Mouse (Mus musculus) layer of hippocampus, adult 9-11 months (tissue): ENCODE measurements around the gene Dazap1.
A peak's percentile ranks its signal among the peaks of the same experiment; 100 is the strongest.

Experiments used
- DNase-seq: peaks from one replicate; pipeline ENCODE4 v3.0.0; 2022

Dazap1 gene

DNA sequence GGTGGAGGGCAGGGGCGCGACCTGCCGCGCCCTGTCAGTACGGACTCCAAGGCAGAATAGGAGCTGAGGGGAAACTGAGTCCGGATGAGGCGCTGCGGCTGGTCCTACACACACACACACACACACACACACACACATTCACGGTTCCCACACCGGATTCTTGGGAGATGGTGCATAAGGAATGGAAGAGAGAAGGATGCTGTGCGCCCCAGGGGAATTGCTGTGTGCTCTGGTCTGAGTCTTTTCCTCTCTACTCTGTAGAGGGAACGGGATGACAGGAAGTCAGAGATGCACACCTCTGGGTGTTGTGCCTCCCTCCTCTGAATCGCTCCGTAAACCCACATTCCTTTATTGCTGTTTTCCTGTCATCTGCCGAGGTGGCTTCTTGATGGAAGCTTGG lies 38.0 kb downstream of the Dazap1 start:
- DNase-seq, result no peak

DNA sequence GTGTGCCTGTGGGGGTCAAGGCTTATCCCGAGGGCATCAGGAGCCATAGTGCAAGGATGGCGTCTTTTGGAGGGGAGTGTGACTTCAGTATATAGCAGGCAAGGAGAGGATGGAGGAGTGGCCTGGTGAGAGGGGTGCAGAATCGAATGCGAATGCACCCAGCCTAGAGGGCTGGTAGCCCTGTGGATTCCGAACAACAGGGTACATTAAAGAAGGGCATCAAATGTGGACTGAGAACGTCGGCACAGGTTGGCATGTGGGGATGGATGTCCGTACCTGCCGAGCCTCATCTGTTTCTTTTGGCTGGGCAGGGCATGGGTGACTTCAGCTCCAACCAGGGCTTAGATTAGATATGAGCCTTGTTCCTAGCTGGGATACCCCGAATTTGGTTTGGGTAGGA lies 38.5 kb downstream of the Dazap1 start:
- no peak for DNase-seq

DNA sequence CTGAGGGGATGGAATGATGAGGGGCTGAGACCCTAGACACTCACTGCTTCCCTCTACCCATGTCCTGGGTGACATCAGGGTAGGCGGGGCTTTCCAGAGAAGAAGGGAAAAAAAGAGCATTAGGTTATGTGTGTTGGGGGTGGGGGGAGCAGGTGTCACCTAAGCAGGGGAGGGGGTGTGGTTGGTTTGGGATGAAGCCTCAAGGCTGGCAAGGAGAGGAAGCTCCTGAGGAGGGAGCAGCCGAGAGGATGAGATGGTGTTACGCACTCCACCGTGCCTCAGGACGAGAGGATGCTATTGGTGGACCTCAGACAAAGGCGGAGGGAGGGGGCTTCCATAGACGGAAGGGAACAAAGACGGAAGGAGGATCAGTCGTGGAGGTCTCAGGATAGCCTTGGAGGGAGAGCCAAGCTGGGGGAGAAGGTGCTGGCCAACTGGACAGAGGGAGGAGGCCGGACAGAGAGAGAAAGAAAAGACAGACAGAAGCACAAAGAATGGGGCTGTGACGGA lies 39.4 kb downstream of the Dazap1 start:
- no peak for DNase-seq

DNA sequence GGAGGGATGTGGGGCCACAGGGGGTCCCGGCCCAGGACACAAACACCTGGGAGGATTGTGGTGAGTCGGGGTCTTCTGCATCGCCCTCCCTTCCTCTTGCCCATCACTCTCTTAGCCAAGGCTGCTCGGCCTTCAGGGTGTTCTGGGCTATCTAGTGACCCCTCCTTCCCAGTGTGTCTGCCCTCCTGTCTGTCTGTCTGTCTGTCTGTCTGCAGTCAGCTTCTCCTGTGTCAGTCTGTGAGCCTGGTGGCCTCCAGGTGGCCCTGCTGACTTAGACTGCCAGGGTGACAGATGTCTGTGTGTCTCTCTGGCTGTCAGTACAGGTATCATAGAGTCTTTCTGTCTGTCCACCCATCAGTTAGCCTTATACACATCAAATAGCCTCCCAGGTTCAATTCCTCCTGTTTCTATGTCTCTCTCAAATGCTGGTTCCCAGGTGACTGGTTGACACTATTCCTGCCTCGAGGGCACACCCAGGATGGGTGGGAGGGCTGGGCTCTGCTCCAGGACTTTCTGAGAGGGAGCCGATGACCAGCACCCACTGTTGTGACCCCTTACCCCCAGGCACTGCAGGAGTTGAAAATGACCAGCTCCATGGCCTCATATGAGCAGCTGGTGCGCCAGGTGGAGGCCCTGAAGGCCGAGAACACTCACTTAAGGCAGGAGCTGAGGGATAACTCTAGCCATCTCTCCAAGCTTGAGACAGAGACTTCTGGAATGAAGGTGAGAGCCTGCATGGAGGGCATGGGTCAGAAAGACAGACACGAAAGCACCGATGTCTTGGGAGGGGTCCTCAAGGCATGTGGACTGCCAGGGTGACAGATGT lies 40.2 kb downstream of the Dazap1 start:
- no peak for DNase-seq

DNA sequence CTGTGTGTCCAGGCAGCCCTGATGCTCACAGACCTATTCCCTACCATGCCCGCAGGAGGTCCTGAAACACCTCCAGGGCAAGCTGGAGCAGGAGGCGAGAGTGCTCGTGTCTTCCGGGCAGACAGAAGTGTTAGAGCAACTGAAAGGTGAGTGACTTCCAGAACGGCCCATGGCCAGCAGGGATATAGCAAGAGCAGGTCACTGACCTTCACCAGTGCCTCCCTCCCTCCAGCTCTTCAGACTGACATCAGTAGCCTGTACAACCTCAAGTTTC lies 40.7 kb downstream of the Dazap1 start:
- DNase-seq, result no peak

DNA sequence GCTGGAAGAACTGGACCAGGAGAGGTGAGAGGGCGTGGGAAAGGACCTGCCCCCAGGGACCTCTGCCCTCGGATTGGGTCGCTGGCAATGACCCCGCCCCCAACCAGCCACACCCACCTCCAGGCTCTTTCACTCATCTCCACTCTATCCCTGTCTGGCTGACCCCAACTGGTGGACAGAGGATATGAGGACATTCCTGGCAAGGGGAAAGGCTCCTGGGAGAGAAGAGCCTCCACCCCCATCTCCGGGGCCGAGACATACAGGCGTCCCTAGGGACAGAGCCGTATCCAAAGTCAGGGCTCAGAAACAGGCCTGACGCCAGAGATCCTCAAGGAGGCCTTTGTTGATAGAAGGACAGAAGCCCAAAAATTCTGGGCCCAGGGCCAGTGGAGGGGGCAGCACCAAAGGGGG lies 41.2 kb downstream of the Dazap1 start:
- DNase-seq, result peak; percentile 81

DNA sequence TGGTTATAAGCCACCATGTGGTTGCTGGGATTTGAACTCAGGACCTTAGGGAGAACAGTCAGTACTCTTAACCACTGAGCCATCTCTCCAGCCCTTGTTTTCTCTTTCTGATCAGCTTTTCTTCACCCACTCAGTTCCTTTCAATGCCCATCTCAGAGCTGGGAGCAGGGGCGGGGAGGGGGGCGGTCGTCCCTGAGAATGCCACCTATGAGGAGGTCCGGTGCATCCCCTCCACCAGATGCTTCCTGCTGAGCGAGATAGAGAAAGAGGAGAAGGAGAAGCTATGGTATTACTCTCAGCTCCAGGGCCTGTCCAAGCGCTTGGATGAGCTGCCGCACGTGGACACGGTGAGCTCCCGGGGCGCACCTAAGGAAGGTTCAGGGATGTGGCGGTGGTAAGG lies 43.2 kb downstream of the Dazap1 start:
- no peak for DNase-seq

DNA sequence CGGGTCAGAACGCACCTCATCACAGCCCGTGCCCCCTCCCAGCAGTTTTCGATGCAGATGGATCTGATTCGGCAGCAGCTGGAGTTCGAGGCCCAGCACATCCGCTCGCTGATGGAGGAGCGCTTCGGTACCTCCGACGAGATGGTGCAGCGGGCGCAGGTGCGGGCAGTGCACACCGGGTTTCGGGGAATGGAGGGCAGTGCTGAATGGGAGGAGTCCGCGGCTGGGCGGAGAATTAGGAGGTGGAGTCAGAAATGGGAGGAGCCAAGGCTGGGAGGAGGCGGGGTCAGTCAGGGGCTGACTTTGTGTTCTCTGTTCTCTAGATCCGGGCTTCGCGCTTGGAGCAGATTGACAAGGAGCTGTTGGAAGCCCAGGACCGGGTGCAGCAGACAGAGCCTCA lies 43.6 kb downstream of the Dazap1 start:
- DNase-seq, result no peak

DNA sequence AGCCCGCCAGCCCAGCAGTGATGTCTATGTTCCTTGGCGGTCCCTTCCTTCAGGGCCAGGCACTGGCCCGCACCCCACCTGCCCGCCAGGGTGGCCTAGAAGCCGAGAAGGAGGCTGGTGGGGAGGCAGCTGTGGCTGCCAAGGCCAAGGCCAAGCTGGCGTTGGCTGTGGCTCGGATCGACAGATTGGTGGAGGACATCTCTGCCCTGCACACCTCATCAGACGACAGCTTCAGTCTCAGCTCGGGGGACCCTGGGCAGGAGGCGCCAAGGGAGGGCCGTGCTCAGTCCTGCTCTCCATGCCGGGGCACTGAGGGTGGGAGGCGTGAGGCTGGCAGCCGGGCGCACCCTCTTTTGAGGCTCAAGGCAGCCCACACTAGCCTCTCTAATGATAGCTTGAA lies 50.3 kb downstream of the Dazap1 start:
- DNase-seq, result no peak

DNA sequence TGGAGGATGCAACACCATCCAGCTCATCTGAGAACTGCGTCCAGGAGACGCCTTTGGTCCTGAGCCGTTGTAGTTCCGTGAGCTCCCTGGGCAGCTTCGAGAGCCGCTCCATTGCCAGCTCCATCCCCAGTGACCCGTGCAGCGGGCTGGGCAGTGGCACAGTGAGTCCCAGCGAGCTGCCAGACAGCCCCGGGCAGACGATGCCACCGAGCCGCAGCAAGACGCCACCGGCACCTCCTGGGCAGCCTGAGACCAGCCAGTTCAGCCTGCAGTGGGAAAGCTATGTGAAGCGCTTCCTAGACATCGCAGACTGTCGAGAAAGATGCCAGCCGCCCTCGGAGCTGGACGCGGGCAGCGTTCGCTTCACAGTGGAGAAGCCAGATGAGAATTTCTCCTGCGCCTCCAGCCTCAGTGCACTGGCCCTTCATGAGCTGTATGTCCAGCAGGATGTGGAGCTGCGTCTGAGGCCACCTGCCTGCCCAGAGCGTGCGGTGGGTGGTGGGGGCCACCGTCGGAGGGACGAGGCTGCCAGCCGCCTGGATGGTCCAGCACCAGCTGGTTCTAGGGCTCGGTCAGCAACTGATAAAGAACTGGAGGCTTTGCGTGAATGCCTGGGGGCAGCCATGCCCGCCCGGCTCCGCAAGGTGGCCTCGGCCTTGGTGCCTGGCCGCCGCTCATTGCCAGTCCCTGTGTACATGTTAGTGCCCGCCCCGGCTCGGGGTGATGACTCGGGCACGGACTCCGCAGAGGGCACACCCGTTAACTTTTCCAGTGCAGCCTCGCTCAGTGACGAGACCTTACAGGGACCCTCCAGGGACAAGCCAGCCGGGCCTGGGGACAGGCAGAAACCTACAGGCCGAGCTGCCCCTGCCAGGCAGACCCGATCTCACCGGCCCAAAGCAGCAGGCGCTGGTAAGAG lies 51.6 kb downstream of the Dazap1 start:
- no peak for DNase-seq

DNA sequence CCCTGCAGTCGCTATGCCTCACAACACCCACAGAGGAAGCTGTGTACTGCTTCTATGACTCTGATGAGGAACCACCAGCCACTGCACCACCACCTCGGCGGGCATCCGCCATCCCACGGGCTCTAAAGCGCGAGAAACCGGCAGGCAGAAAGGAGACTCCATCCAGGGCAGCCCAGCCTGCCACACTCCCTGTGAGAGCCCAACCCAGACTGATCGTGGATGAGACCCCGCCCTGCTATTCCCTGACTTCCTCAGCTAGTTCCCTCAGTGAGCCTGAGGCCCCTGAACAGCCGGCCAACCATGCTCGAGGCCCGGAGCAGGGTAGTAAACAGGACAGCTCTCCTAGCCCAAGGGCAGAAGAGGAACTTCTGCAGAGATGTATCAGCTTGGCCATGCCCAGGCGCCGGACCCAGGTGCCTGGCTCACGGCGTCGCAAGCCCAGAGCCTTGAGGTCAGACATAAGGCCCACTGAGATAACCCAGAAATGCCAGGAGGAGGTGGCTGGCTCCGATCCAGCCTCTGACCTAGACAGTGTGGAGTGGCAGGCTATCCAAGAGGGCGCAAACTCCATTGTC lies 52.4 kb downstream of the Dazap1 start:
- no peak for DNase-seq

DNA sequence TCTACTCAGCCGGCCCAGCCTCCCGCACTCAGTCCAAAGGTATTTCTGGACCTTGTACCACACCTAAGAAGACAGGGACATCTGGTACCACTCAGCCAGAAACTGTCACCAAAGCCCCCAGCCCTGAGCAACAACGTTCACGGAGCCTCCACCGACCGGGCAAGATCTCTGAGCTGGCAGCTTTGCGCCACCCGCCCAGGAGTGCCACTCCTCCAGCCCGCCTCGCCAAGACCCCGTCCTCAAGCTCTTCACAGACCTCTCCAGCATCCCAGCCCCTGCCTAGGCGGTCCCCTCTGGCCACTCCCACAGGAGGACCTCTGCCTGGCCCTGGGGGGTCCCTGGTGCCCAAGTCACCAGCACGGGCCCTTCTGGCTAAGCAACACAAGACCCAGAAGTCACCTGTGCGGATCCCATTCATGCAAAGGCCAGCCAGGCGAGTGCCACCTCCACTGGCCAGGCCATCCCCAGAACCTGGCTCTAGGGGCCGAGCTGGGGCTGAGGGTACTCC lies 53.3 kb downstream of the Dazap1 start:
- no peak for DNase-seq

DNA sequence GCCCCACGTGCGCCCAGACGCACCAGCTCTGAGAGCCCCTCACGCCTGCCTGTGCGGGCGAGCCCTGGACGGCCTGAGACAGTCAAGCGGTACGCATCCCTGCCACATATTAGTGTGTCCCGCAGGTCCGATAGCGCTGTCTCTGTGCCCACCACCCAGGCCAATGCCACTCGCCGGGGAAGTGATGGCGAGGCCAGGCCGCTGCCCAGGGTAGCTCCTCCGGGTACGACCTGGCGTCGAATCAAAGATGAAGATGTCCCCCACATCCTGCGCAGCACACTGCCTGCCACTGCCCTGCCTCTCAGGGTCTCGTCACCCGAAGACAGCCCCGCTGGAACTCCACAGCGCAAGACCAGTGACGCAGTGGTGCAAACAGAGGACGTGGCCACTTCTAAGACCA lies 54.0 kb downstream of the Dazap1 start:
- no peak for DNase-seq

DNA sequence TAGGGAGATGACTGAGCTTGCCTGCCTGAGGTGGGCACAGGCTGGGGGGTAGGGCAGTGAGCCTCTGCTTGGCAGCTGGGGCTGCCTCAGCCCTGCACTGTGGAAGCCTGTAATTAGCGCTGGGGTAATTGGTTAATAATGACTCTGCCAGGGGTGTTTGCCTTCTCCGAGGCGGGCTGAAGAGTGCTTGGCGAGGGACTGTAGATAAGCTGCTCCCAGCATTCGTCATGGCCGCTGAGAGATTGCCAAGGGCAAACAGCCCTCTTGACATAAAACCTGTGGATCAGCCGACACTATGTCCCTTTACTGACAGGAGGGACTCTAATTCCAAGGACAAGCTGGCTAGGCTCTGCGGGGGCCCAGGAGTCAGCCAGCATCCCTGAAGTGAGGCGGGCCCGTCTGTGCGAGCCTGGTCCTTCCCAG lies 55.1 kb downstream of the Dazap1 start:
- no peak for DNase-seq

DNA sequence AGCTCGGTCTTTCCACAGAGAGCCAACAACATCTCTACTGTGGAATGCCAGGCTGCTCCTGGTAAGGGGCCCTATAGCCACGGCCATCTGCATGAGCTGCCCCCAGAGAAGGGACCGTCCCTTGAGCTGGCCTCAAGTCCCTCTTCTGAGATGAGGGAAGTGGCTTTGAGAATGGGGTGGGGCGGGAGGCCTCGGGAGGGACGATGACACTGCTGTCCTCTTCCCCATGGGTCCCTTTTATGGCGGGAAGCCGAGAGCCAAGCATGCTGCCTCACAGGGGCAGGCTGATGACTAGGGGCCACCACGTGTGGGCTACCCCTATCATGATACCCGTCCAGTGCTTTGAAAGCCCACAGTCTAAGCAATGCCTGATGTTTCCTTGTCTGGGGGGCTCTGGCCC lies 55.7 kb downstream of the Dazap1 start:
- DNase-seq, result no peak

DNA sequence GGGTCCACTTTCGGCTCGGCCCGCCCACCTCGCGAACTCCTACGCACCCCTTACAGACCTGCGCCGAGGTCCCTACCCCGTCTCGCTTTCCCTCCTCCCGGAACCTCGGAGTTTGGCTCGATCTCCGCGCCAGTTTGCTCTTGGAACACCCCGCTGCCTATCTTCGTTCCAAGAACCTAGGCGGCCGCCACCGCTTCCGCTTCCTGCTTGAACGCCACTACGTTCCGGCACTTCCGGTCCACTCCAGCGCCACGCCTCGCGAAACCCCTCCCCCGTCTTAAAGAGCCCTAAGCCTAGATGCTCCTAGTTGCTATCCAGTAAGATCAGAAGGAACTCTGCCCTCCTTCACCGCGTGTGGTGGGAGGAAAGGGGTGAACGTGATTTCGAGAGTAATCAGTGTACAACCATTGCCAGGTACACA lies 59.1 kb downstream of the Dazap1 start, which contains the start of gene 2310011J03Rik:
Gene 2310011J03Rik, minus strand, starts transcription at position 198 of the 421 bp plus-strand sequence.
- peak; percentile 93 for DNase-seq

DNA sequence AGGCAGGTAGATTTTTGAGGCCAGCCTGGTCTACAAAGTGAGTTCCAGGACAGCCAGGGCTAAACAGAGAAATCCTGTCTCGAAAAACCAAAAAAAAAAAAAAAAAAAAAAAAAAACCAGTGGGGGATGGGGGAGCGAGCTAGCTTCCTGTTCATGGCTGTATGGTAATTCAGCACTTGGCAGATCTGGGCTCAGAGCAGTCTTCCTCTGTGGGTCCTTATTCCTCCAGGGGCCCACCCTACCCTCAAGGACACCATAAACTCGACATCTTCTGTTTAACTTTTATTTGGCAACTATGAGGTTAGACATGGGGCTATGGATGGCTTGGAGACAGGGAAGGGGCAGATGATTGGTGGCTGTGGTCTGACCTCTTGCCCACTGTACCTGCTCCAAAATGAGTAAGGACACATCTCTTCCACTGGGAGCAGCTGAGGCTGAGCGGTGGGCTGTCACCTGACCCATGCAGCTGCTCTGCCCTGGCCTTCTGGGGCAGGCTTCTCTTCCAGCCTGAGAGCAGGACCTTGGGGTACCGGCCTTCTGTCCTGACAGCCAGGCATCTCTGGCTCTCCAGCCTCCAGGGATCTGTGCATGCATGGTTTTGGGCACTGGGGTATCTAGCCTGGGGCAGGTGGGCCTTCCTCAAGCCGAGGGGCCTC lies 59.9 kb downstream of the Dazap1 start:
- DNase-seq, result no peak

DNA sequence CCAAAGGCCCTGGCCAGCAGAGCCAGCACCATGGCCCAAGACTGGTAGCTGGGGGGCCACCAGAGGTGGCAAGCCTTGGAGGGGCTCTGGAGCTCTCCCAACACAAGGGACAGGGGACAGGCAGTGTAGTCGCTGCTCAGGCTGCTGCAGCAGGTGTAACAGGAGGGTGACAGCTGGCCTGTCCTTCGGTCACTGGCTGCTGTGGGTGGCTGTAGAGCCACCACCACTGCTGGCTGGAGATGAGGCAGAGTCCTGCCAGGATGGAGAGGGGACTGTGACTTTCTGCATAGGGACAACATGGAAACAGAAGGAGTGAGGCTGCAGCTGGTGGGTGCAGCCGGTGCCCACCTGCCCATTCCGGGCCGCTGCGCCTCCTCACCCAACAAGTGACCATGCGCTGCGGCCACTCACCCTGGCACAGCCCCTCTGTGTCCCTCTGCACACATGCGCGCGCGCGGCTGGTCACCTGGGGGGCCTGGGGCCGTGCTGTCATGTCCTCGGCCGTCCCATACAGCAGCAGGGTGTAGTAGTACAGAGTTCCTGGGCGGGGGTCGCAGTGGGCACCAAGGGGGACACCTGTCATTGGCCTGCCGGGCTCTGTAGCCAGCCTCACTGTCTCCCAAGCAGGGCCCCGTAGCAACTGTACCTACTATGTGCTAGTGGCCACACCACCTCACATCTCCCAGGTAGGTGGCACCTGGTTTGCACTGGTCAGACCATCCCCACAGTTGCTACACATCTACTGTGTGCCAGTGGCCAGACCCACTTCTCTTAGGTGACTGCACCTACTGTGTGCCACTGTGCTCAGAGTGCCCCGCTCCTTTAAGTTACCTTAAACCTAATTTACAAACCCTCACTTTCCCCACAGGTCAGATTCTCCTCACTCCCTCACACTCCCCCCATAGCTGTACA lies 60.6 kb downstream of the Dazap1 start:
- DNase-seq, result no peak

DNA sequence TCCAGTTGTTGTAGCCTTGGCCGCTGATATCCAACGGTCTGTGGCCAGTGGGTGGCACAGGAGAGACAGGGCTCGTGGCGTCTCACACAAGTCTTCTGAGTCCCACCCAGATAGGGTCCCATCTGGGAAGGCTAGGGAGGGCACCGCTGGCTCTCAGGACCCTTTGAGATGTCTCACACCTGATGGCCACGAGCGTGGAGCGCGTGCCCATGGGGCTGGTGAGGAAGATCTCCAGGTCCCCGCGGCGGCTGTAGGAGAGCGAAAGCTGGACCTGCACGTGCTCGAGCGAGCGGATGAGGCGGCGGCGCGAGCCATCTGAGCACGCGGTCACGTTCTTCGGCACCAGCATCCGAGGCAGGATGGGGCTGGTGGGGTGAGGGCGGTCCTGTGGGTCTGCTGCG lies 61.5 kb downstream of the Dazap1 start:
- no peak for DNase-seq

DNA sequence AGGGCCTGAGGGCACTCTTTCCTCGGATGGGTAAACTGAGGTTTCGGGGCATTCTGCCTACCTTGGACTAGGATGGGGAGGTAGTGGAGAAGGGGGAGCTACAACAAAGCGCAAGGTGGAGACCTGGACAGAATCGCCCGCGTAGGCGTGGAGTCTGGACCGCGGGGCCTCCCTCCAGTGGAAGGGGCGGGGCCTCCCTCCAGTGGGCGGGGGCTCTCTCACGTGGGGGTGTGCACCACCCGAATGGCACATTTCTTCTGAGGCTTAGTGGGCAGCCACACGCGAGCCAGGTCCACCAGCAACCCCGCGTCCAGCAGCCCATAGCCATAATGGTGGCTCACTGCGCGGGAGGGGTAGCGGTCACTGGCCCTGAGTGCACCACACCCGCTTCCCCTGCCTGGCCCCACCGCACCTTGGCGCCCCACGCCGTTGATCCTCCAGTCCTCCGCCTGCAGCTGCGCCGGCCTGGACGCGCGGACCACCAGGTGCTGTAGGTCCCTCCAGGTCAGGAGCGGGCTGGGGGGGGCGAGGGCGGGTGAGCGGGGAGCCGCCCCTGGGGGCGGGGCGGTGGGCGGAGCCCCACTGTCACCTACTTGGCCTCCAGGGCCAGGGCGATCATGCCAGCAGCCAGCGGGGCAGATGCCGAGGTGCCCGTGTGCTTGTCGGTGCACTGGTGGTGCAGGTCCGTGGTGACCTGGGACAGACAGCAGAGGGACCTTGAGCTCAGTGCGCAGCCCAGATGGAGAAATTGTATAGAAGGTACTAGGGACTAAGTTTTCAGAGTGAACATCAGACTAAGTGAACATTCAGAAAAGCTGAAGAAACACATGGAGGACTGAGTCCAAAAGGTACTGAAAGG lies 62.2 kb downstream of the Dazap1 start:
- DNase-seq, result no peak
